30 mouse cellular contexts compared by ENCODE assay signal in genomic region chr17:85351301-85351700, GRCm38 (mm10).
"Had no signal": no experiment of that assay in that cellular context is flagged by ENCODE, and none has a peak within 500 bp of the region (broad histone marks: within the 10 kb centered on the region; RNA-seq: fewer than 3 reads in every experiment).

No protein-coding gene starts in this region.

- H3K9me3 ChIP-seq: limb, embryonic 10.5 days; limb, embryonic 12.5 days; limb, embryonic 13.5 days; limb, embryonic 15.5 days; liver, embryonic 12.5 days; liver, embryonic 13.5 days; liver, embryonic 15.5 days; lung, embryonic 15.5 days; midbrain, embryonic 10.5 days; midbrain, embryonic 12.5 days; midbrain, embryonic 13.5 days; midbrain, embryonic 15.5 days; neural tube, embryonic 12.5 days had no signal

- H3K4me3 ChIP-seq: limb, embryonic 10.5 days; limb, embryonic 12.5 days; limb, embryonic 13.5 days; limb, embryonic 15.5 days; liver, embryonic 12.5 days; liver, embryonic 13.5 days; liver, embryonic 15.5 days; lung, embryonic 15.5 days; midbrain, embryonic 10.5 days; midbrain, embryonic 12.5 days; midbrain, embryonic 13.5 days; midbrain, embryonic 15.5 days; myocyte; neural tube, embryonic 12.5 days had no signal

- H3K36me3 ChIP-seq: limb, embryonic 10.5 days; limb, embryonic 12.5 days; limb, embryonic 13.5 days; limb, embryonic 15.5 days; liver, embryonic 12.5 days; liver, embryonic 13.5 days; liver, embryonic 15.5 days; lung, embryonic 15.5 days; midbrain, embryonic 10.5 days; midbrain, embryonic 12.5 days; midbrain, embryonic 13.5 days; midbrain, embryonic 15.5 days; neural tube, embryonic 12.5 days had no signal

- H3K27me3 ChIP-seq: limb, embryonic 12.5 days; limb, embryonic 13.5 days; limb, embryonic 15.5 days; liver, embryonic 12.5 days; liver, embryonic 13.5 days; liver, embryonic 15.5 days; lung, embryonic 15.5 days; megakaryocyte, embryonic 14.5 days; midbrain, embryonic 12.5 days; midbrain, embryonic 13.5 days; midbrain, embryonic 15.5 days; neural tube, embryonic 12.5 days had no signal

- ATAC-seq: liver, embryonic 12.5 days; liver, postnatal 0 days; lung, postnatal 0 days; midbrain, embryonic 13.5 days; midbrain, embryonic 15.5 days had no signal

- DNase-seq: left cerebral cortex, postnatal 4 days; liver; liver, embryonic 13.5 days; liver, postnatal 0 days; lung, adult 18-20 months; lung, adult 2 months; lung, embryonic 14.5 days; lung, postnatal 10 days; lung, postnatal 14 days; lung, postnatal 36 days; lung, postnatal 4 days; midbrain, embryonic 14.5 days had no signal

- H3K27ac ChIP-seq: limb, embryonic 10.5 days; limb, embryonic 12.5 days; limb, embryonic 13.5 days; limb, embryonic 15.5 days; liver, embryonic 12.5 days; liver, embryonic 13.5 days; liver, embryonic 14.5 days; liver, embryonic 15.5 days; lung, embryonic 15.5 days; macrophage; midbrain, embryonic 10.5 days; midbrain, embryonic 12.5 days; midbrain, embryonic 13.5 days; midbrain, embryonic 15.5 days; neural tube, embryonic 12.5 days had no signal

- H3K4me1 ChIP-seq: limb, embryonic 10.5 days; limb, embryonic 12.5 days; limb, embryonic 13.5 days; limb, embryonic 15.5 days; liver, embryonic 12.5 days; liver, embryonic 13.5 days; liver, embryonic 15.5 days; lung, embryonic 15.5 days; megakaryocyte, embryonic 14.5 days; midbrain, embryonic 10.5 days; midbrain, embryonic 12.5 days; midbrain, embryonic 13.5 days; midbrain, embryonic 15.5 days; neural tube, embryonic 12.5 days had no signal

- H3K4me2 ChIP-seq: limb, embryonic 12.5 days; limb, embryonic 13.5 days; limb, embryonic 15.5 days; liver, embryonic 11.5 days; liver, embryonic 12.5 days; liver, embryonic 13.5 days; liver, embryonic 15.5 days; lung, embryonic 14.5 days; lung, embryonic 15.5 days; midbrain, embryonic 12.5 days; midbrain, embryonic 13.5 days; midbrain, embryonic 15.5 days; neural tube, embryonic 12.5 days had no signal

- H3K9ac ChIP-seq: limb, embryonic 12.5 days; limb, embryonic 13.5 days; limb, embryonic 15.5 days; liver, embryonic 12.5 days; liver, embryonic 13.5 days; liver, embryonic 14.5 days; liver, embryonic 15.5 days; liver, postnatal 0 days; lung, embryonic 14.5 days; lung, embryonic 15.5 days; midbrain, embryonic 12.5 days; midbrain, embryonic 13.5 days; midbrain, embryonic 15.5 days; neural tube, embryonic 12.5 days had no signal
